Mouse (Mus musculus) bone marrow macrophage, adult 2 months (primary cell): ENCODE measurements around the gene Rab5b.

Experiments used
- CTCF ChIP-seq: IDR thresholded peaks from 2 replicates; pipeline ENCODE4 v1.5.1; 2012; ENCODE audit warnings: low read depth, mild to moderate bottlenecking, low read length, moderate library complexity
- POLR2A ChIP-seq: IDR thresholded peaks from 2 replicates; pipeline ENCODE4 v1.6.1; 2012; ENCODE audit warnings: mild to moderate bottlenecking, low read depth, low read length, borderline replicate concordance

DNA sequence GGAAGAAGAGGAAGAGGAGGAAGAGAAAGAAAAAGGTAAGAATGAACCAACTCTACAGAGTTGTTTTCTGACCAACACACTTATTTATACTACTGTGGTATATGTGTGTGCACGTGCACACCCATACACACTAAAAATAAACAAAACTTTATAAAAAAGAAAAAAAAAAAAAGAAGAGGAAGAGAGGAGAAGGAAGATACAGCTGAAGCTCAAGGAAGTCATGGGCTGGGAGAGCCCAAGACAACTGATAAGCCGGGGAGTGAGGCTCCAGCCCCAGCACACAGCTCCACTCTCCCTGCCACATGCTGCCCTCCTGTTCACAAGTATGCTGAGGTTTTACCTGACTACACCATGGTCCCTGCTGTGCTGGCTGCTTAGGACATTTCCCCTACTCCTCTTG, 44.2 kb upstream of the Rab5b start:
- TF ChIP-seq POLR2A (no peak), CTCF (no peak)
